Mouse (Mus musculus): ENCODE measurements around the gene Map3k21. TPM values are rescaled to one million over a fixed set of nuclear protein-coding genes. Genes with fewer than 3 reads are reported as not detected.

The Map3k21 gene
- total and polyA plus RNA-seq, 2 experiments from 2014 or later = 0.98 to 2.8 TPM

GRCm38 (mm10) chr8:125930276-125931046 is 20.2 kb downstream of the Map3k21 start:
- Histone ChIP-seq H3K4me2 (ENCODE audit: low read depth, low read length, poor library complexity, severe bottlenecking) (no peak overlapping the region), H3K9me3 (ENCODE audit: low read length) (no peaks in the 10 kb centered on the region), H3K9ac (replicated peaks; ENCODE audit: low read length, poor library complexity, severe bottlenecking) (no peak overlapping the region), H3K4me1 (ENCODE audit: insufficient read depth, low read length) (no peaks in the 10 kb centered on the region), H3K27ac (ENCODE audit: low read depth, low read length) (no peak overlapping the region), H3K27me3 (ENCODE audit: insufficient read depth, low read length) (no peaks in the 10 kb centered on the region), H3K36me3 (ENCODE audit: insufficient read depth, low read length) (no peaks in the 10 kb centered on the region), H3K4me3 (ENCODE audit: low read depth, low read length) (no peak overlapping the region)
- ATAC-seq (ENCODE audit: low FRiP score) (no peak), DNase-seq (ENCODE audit: low spot score) (no peak)
- TF ChIP-seq CTCF (IDR thresholded peaks at IDR 0.05) = no peak
- WGBS = 87% methylated on average over 11 of the region's 11 CpGs

GRCm38 (mm10) chr8:125931822-125932221 is 21.6 kb downstream of the Map3k21 start:
- no peak overlapping the region for H3K9ac ChIP-seq (replicated peaks; ENCODE audit: low read length, poor library complexity, severe bottlenecking)
- no peak overlapping the region for H3K4me2 ChIP-seq (ENCODE audit: low read depth, low read length, poor library complexity, severe bottlenecking)
- DNase-seq (ENCODE audit: low spot score) (no peak), ATAC-seq (ENCODE audit: low FRiP score) (no peak)
- TF ChIP-seq CTCF (IDR thresholded peaks at IDR 0.05) = no peak
- H3K4me3 ChIP-seq (ENCODE audit: low read depth, low read length) = no peak overlapping the region
- no peak overlapping the region for H3K27ac ChIP-seq (ENCODE audit: low read depth, low read length)
- no peaks in the 10 kb centered on the region for H3K9me3 ChIP-seq (ENCODE audit: low read length)
- no peaks in the 10 kb centered on the region for H3K27me3 ChIP-seq (ENCODE audit: insufficient read depth, low read length)
- 81% methylated on average over 6 of the region's 6 CpGs for WGBS
- H3K36me3 ChIP-seq (ENCODE audit: insufficient read depth, low read length) = no peaks in the 10 kb centered on the region
- no peaks in the 10 kb centered on the region for H3K4me1 ChIP-seq (ENCODE audit: insufficient read depth, low read length)

GRCm38 (mm10) chr8:125935649-125936048 is 25.4 kb downstream of the Map3k21 start:
- no peaks in the 10 kb centered on the region for H3K36me3 ChIP-seq (ENCODE audit: insufficient read depth, low read length)
- no peak overlapping the region for H3K4me2 ChIP-seq (ENCODE audit: low read depth, low read length, poor library complexity, severe bottlenecking)
- DNase-seq (ENCODE audit: low spot score) (peak; percentile 81), ATAC-seq (ENCODE audit: low FRiP score) (no peak)
- peak; percentile 87 for TF ChIP-seq CTCF (IDR thresholded peaks at IDR 0.05)
- H3K27ac ChIP-seq (ENCODE audit: low read depth, low read length) = no peak overlapping the region
- H3K4me1 ChIP-seq (ENCODE audit: insufficient read depth, low read length) = no peaks in the 10 kb centered on the region
- no peaks in the 10 kb centered on the region for H3K9me3 ChIP-seq (ENCODE audit: low read length)
- H3K4me3 ChIP-seq (ENCODE audit: low read depth, low read length) = no peak overlapping the region
- WGBS = 49% methylated on average over 9 of the region's 9 CpGs
- no peak overlapping the region for H3K9ac ChIP-seq (replicated peaks; ENCODE audit: low read length, poor library complexity, severe bottlenecking)
- H3K27me3 ChIP-seq (ENCODE audit: insufficient read depth, low read length) = no peaks in the 10 kb centered on the region

GRCm38 (mm10) chr8:125944511-125944910 is 34.3 kb downstream of the Map3k21 start:
- Histone ChIP-seq H3K4me3 (ENCODE audit: low read depth, low read length) (no peak overlapping the region), H3K9me3 (ENCODE audit: low read length) (no peaks in the 10 kb centered on the region), H3K27me3 (ENCODE audit: insufficient read depth, low read length) (no peaks in the 10 kb centered on the region), H3K9ac (replicated peaks; ENCODE audit: low read length, poor library complexity, severe bottlenecking) (no peak overlapping the region), H3K27ac (ENCODE audit: low read depth, low read length) (no peak overlapping the region), H3K4me2 (ENCODE audit: low read depth, low read length, poor library complexity, severe bottlenecking) (no peak overlapping the region), H3K36me3 (ENCODE audit: insufficient read depth, low read length) (no peaks in the 10 kb centered on the region), H3K4me1 (ENCODE audit: insufficient read depth, low read length) (no peaks in the 10 kb centered on the region)
- 85% methylated on average over 4 of the region's 4 CpGs for WGBS
- no peak for ATAC-seq (ENCODE audit: low FRiP score)
- DNase-seq (ENCODE audit: low spot score) = no peak
- TF ChIP-seq CTCF (IDR thresholded peaks at IDR 0.05) = no peak

- DNase-seq (ENCODE audit: low spot score) (no peak), ATAC-seq (ENCODE audit: low FRiP score) (no peak)
- WGBS = 81% methylated on average over 9 of the region's 9 CpGs
- no peak for TF ChIP-seq CTCF (IDR thresholded peaks at IDR 0.05)
- Histone ChIP-seq H3K36me3 (ENCODE audit: insufficient read depth, low read length) (no peaks in the 10 kb centered on the region), H3K9ac (replicated peaks; ENCODE audit: low read length, poor library complexity, severe bottlenecking) (no peak overlapping the region), H3K9me3 (ENCODE audit: low read length) (no peaks in the 10 kb centered on the region), H3K4me3 (ENCODE audit: low read depth, low read length) (no peak overlapping the region), H3K4me1 (ENCODE audit: insufficient read depth, low read length) (no peaks in the 10 kb centered on the region), H3K27ac (ENCODE audit: low read depth, low read length) (no peak overlapping the region), H3K4me2 (ENCODE audit: low read depth, low read length, poor library complexity, severe bottlenecking) (no peak overlapping the region), H3K27me3 (ENCODE audit: insufficient read depth, low read length) (no peaks in the 10 kb centered on the region)
These were observed 38.6 kb downstream of the Map3k21 start for GRCm38 (mm10) chr8:125948696-125949308.
